Mouse (Mus musculus): ENCODE results near the gene Gmnn. TPM values are rescaled to one million over a fixed set of nuclear protein-coding genes. Genes with fewer than 3 reads are reported as not detected.
A peak's percentile ranks its signal among the peaks of the same experiment; 100 is the strongest.
"Not testable (repeated sequence)": the region's sequence is repeated elsewhere in the genome, so short reads cannot be mapped to it uniquely, and the experiment has no call there.

The Gmnn gene
- polyA plus RNA-seq, 1 experiment from 2014 or later, result 26.3 TPM

GRCm38 (mm10) chr13:24787477-24787876 lies 25.8 kb upstream of the Gmnn start:
- no peak overlapping the region for H3K4me2 ChIP-seq
- H3K9me3 ChIP-seq, result no peaks in the 10 kb centered on the region
- no peak overlapping the region for H3K9ac ChIP-seq
- H3K27me3 ChIP-seq, result no peaks in the 10 kb centered on the region
- ATAC-seq (ENCODE audit: low read depth), result no peak
- no peak overlapping the region for H3K4me3 ChIP-seq
- no peak overlapping the region for H3K27ac ChIP-seq (replicated peaks)
- no peaks in the 10 kb centered on the region for H3K36me3 ChIP-seq
- H3K4me1 ChIP-seq (replicated peaks), result no peaks in the 10 kb centered on the region
- WGBS, result 90% methylated on average over 5 of the region's 5 CpGs

GRCm38 (mm10) chr13:24786014-24786490 lies 24.3 kb upstream of the Gmnn start:
- no peak overlapping the region for H3K4me2 ChIP-seq
- WGBS, result 59% methylated on average over 11 of the region's 11 CpGs
- peaks cover 7% of the 10 kb centered on the region for H3K4me1 ChIP-seq (replicated peaks)
- no peak overlapping the region for H3K4me3 ChIP-seq
- H3K9ac ChIP-seq, result no peak overlapping the region
- H3K9me3 ChIP-seq, result no peaks in the 10 kb centered on the region
- H3K27ac ChIP-seq (replicated peaks), result no peak overlapping the region
- H3K27me3 ChIP-seq, result no peaks in the 10 kb centered on the region
- ATAC-seq (ENCODE audit: low read depth), result no peak
- no peaks in the 10 kb centered on the region for H3K36me3 ChIP-seq

GRCm38 (mm10) chr13:24781916-24782315 lies 20.2 kb upstream of the Gmnn start:
- Histone ChIP-seq H3K4me3 (no peak overlapping the region), H3K4me2 (no peak overlapping the region), H3K36me3 (no peaks in the 10 kb centered on the region), H3K9ac (no peak overlapping the region), H3K4me1 (replicated peaks) (peaks cover 7% of the 10 kb centered on the region), H3K9me3 (no peaks in the 10 kb centered on the region), H3K27ac (replicated peaks) (no peak overlapping the region), H3K27me3 (no peaks in the 10 kb centered on the region)
- WGBS, result 52% methylated on average over 5 of the region's 5 CpGs
- ATAC-seq (ENCODE audit: low read depth), result peak; percentile 59; the same call in 1 of the 2 replicates

- H3K9me3 ChIP-seq, result no peaks in the 10 kb centered on the region
- H3K4me3 ChIP-seq, result no peak overlapping the region
- 83% methylated on average over 8 of the region's 8 CpGs for WGBS
- ATAC-seq (ENCODE audit: low read depth), result no peak
- H3K27me3 ChIP-seq, result no peaks in the 10 kb centered on the region
- no peaks in the 10 kb centered on the region for H3K36me3 ChIP-seq
- no peak overlapping the region for H3K27ac ChIP-seq (replicated peaks)
- H3K9ac ChIP-seq, result no peak overlapping the region
- H3K4me2 ChIP-seq, result no peak overlapping the region
- peaks cover 7% of the 10 kb centered on the region for H3K4me1 ChIP-seq (replicated peaks)
Measured at GRCm38 (mm10) chr13:24778706-24779380, 17.1 kb upstream of the Gmnn start.

- no peaks in the 10 kb centered on the region for H3K27me3 ChIP-seq
- WGBS, result 86% methylated on average over 2 of the region's 2 CpGs
- H3K36me3 ChIP-seq, result no peaks in the 10 kb centered on the region
- no peaks in the 10 kb centered on the region for H3K9me3 ChIP-seq
- H3K9ac ChIP-seq, result no peak overlapping the region
- H3K4me2 ChIP-seq, result no peak overlapping the region
- no peak overlapping the region for H3K4me3 ChIP-seq
- H3K4me1 ChIP-seq (replicated peaks), result peaks cover 7% of the 10 kb centered on the region
- no peak overlapping the region for H3K27ac ChIP-seq (replicated peaks)
- no peak for ATAC-seq (ENCODE audit: low read depth)
Measured at GRCm38 (mm10) chr13:24778026-24778425, 16.3 kb upstream of the Gmnn start.

GRCm38 (mm10) chr13:24776146-24776844 lies 14.6 kb upstream of the Gmnn start:
- Histone ChIP-seq H3K9ac (no peak overlapping the region), H3K27ac (replicated peaks) (no peak overlapping the region), H3K4me2 (no peak overlapping the region), H3K4me1 (replicated peaks) (no peaks in the 10 kb centered on the region), H3K4me3 (no peak overlapping the region), H3K27me3 (no peaks in the 10 kb centered on the region), H3K36me3 (no peaks in the 10 kb centered on the region), H3K9me3 (no peaks in the 10 kb centered on the region)
- WGBS, result 59% methylated on average over 7 of the region's 7 CpGs
- ATAC-seq (ENCODE audit: low read depth), result no peak

- not testable (repeated sequence) for H3K4me2 ChIP-seq; H3K4me1 ChIP-seq (replicated peaks); H3K27me3 ChIP-seq; H3K4me3 ChIP-seq; ATAC-seq (ENCODE audit: low read depth); H3K36me3 ChIP-seq; H3K27ac ChIP-seq (replicated peaks); H3K9ac ChIP-seq; H3K9me3 ChIP-seq
- WGBS, result 92% methylated on average over 10 of the region's 10 CpGs
Measured at GRCm38 (mm10) chr13:24771482-24771881, 9.8 kb upstream of the Gmnn start.

GRCm38 (mm10) chr13:24767809-24768208 lies 6.1 kb upstream of the Gmnn start:
- not testable (repeated sequence) for H3K27me3 ChIP-seq; H3K4me2 ChIP-seq; H3K36me3 ChIP-seq; H3K4me1 ChIP-seq (replicated peaks); ATAC-seq (ENCODE audit: low read depth); H3K9me3 ChIP-seq; H3K4me3 ChIP-seq; H3K27ac ChIP-seq (replicated peaks); H3K9ac ChIP-seq
- 77% methylated on average over 4 of the region's 4 CpGs for WGBS

- ATAC-seq (ENCODE audit: low read depth), result no peak; the same call in 1 of the 2 replicates
- Histone ChIP-seq H3K27me3 (no peaks in the 10 kb centered on the region), H3K4me2 (peak overlapping the region; percentile 69)
Measured at GRCm38 (mm10) chr13:24762254-24762653, 531 bp upstream of the Gmnn start.

GRCm38 (mm10) chr13:24761083-24761402 lies 680 bp downstream of the Gmnn start:
- Histone ChIP-seq H3K27me3 (no peaks in the 10 kb centered on the region), H3K27ac (replicated peaks) (0 out of 2 replicates have a peak overlapping the region, but pooled peaks have one; percentile 14), H3K36me3 (no peaks in the 10 kb centered on the region), H3K4me2 (peak overlapping the region; percentile 69), H3K9me3 (no peaks in the 10 kb centered on the region), H3K4me1 (replicated peaks) (peaks cover 16% of the 10 kb centered on the region), H3K9ac (peak overlapping the region; percentile 70), H3K4me3 (peak overlapping the region; percentile 96)
- ATAC-seq (ENCODE audit: low read depth), result no peak
- 5% methylated on average over 10 of the region's 10 CpGs for WGBS

More at GRCm38 (mm10) chr13:24762254-24762653, 531 bp upstream of the Gmnn start:
- WGBS, result 45% methylated on average over 4 of the region's 4 CpGs
- peaks cover 16% of the 10 kb centered on the region for H3K4me1 ChIP-seq (replicated peaks)
- H3K27ac ChIP-seq (replicated peaks), result no peak overlapping the region
- peak overlapping the region; percentile 70 for H3K9ac ChIP-seq
- H3K9me3 ChIP-seq, result no peaks in the 10 kb centered on the region
- peak overlapping the region; percentile 96 for H3K4me3 ChIP-seq
- no peaks in the 10 kb centered on the region for H3K36me3 ChIP-seq

GRCm38 (mm10) chr13:24760351-24760870 lies 1.3 kb downstream of the Gmnn start:
- 63% methylated on average over 5 of the region's 5 CpGs for WGBS
- Histone ChIP-seq H3K4me1 (replicated peaks) (peaks cover 16% of the 10 kb centered on the region), H3K27me3 (no peaks in the 10 kb centered on the region), H3K9me3 (no peaks in the 10 kb centered on the region), H3K4me2 (peak overlapping the region; percentile 69), H3K36me3 (no peaks in the 10 kb centered on the region; the same call in 1 of the 2 replicates), H3K9ac (no peak overlapping the region), H3K27ac (replicated peaks) (no peak overlapping the region), H3K4me3 (peak overlapping the region; percentile 96; the same call in 1 of the 2 replicates)
- ATAC-seq (ENCODE audit: low read depth), result no peak

GRCm38 (mm10) chr13:24759451-24759850 lies 2.3 kb downstream of the Gmnn start:
- ATAC-seq (ENCODE audit: low read depth), result no peak
- WGBS, result 92% methylated on average over 10 of the region's 10 CpGs
- no peaks in the 10 kb centered on the region for H3K9me3 ChIP-seq

More at GRCm38 (mm10) chr13:24759451-24759850, 2.3 kb downstream of the Gmnn start:
- Histone ChIP-seq H3K9ac (no peak overlapping the region), H3K4me3 (no peak overlapping the region), H3K4me1 (replicated peaks) (peaks cover 16% of the 10 kb centered on the region), H3K27ac (replicated peaks) (no peak overlapping the region), H3K36me3 (peaks cover 7% of the 10 kb centered on the region), H3K27me3 (no peaks in the 10 kb centered on the region), H3K4me2 (no peak overlapping the region)

All from neural tube, embryonic 13.5 days (tissue).